Mouse (Mus musculus): Measurements from ENCODE around the gene Lin7a.

Lin7a gene

GRCm38 (mm10) chr10:107251801-107252502 is 19.5 kb upstream of the Lin7a start:
- DNase-seq (ENCODE audit: low read depth, low spot score): no peak

GRCm38 (mm10) chr10:107252503-107252815 is 19.0 kb upstream of the Lin7a start:
- no peak for DNase-seq (ENCODE audit: low read depth, low spot score)

GRCm38 (mm10) chr10:107253191-107253965 is 18.1 kb upstream of the Lin7a start:
- DNase-seq (ENCODE audit: low read depth, low spot score): no peak

- DNase-seq (ENCODE audit: low read depth, low spot score): no peak
Measured at GRCm38 (mm10) chr10:107254656-107255055, 16.8 kb upstream of the Lin7a start.

DNA sequence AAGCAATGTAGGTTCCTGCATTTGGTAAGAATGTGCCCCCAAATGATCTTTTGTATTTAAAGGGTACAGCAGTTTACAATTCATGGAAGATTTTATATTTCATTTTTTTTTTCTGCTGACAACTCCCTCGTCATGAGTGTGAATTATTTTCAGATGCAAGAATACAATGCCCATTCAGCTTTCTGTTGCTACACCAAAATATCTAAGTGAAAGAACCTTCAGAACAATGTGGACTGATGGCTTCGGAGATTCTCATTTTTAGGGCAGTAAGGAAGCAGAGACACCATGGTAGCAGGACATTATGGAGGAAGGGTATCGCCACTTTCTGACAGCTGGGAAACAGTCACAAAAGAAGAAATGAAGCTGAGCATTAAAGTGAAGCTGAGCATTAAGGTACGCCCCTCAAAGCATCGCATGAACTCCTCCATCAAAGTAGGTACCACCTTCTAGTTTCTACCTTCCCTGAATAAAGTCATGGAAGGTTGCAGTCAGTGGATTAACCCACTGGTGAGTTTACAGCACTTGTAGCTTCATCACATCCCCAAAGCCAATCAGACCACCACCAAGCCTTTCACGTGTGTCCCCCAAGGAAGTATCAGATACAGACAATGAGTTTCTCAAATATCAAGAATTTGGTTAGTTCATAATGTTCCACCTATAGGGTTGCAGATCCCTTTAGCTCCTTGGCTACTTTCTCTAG is 16.0 kb upstream of the Lin7a start:
- no peak for DNase-seq (ENCODE audit: low read depth, low spot score)

DNA sequence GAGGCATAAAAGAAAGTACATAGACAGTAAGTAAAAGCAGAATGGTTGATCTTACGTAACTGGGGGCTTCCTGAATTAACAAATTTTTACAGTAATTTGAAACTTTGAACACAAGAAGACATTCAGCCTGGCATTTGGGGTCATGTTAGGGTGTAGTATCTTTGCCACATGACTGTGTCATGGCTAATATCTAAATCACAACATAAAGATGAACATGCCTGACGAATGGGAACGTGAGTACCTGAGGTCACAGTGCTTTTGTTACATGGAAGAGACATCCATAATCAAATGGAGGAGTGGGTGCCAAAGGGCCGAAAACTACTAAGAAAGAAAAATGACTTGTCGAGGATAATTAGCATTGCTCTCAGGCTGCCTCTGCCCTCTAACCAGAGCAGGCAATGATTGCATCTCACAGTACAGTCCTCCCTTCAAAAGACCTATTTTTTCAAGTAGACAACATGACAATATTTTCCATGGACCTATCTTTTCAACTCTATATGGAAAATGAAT is 15.0 kb upstream of the Lin7a start:
- no peak for DNase-seq (ENCODE audit: low read depth, low spot score)

- no peak for DNase-seq (ENCODE audit: low read depth, low spot score)
Measured at GRCm38 (mm10) chr10:107260428-107260827, 11.1 kb upstream of the Lin7a start.

DNA sequence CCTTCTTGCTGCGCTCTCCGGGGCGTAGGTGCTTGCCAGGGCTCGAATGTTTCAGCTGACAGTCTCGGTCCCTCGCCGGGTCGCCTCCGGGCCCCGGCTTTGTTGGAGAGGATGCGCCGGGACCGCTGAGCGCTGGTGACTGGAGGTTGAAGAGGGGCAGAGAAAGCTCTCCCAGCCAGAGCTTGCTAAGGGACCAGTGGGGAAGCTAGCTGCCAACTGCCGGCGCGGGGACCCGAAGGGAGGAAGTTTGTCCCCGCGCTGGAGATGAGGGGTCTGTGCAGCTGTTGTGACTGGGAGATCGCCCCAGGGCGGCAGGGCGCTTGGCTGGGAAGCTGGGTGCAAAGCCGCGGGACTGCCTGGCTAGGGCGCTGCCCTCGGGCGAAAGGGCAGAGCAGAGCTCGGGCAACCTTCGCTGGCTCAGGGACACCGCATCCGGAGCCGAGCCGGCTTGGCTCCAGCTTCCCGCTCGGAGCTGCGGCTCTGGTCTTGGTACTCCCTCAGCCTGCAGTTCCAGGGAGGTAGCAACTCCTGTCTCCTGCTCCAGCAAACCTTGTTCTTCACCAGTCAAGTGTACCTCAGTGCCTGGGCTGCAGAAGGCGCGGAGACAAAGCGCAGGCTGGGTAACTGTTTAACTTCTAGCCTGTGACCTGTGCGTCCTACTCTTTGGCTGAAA is 781 bp downstream of the Lin7a start:
- DNase-seq (ENCODE audit: low read depth, low spot score): peak; percentile 3

GRCm38 (mm10) chr10:107272804-107273145 is 1.3 kb downstream of the Lin7a start:
- DNase-seq (ENCODE audit: low read depth, low spot score): no peak

DNA sequence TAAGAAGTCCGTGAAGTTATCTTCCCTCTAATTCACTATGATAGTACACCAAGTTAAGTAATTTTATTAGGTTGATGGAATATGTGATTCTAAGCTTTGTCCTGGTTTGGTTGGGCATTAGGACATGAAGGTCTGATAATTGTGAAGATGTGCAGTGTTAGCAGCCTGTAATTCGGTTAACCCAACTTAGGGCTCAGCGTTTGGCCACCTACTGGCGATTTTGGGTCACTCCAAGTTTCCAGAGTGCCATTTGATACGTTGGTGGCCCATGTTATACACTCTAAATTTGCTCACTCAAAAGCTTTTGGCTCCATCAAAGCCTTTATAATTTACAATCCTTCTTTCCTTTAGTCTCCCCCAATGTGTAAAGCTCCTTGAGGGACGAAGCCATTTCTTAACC is 2.4 kb downstream of the Lin7a start:
- DNase-seq (ENCODE audit: low read depth, low spot score): no peak

DNA sequence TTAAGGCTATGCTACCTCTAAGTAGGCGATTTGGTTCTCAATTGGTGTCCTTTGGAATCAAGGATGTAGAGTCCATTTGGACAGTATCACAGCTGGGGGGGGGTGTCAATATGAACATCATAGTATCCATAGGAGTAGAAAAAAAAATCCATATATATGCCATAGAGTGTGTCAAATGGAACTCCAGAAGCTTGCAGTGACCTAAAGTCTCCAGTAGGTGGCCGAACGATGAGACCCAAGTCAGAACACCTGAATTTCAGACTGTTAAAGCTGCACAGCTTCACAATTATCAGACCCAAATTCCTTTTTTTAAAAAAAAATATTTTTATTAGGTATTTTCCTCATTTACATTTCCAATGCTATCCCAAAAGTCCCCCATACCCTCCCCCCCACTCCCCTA is 3.3 kb downstream of the Lin7a start:
- DNase-seq (ENCODE audit: low read depth, low spot score): no peak

DNA sequence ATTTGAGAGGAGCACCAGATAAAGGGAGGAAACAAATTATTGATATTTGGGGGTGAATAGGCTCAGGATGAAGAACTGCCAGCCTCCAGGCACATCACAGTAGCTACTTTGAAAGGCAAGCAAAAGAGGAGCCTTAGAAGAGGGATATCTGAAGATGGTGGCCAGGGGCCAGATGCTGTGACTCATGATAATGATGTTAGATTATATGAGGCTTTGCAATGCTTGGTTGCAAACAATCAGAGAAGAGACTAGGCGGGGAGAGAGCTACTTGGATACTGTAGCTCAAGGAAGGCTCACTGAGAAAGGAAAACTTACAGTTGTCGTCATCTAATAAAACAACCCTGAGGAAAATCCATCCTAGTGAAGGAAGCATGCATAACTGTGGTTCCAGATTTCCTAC is 5.2 kb downstream of the Lin7a start:
- DNase-seq (ENCODE audit: low read depth, low spot score): no peak

DNA sequence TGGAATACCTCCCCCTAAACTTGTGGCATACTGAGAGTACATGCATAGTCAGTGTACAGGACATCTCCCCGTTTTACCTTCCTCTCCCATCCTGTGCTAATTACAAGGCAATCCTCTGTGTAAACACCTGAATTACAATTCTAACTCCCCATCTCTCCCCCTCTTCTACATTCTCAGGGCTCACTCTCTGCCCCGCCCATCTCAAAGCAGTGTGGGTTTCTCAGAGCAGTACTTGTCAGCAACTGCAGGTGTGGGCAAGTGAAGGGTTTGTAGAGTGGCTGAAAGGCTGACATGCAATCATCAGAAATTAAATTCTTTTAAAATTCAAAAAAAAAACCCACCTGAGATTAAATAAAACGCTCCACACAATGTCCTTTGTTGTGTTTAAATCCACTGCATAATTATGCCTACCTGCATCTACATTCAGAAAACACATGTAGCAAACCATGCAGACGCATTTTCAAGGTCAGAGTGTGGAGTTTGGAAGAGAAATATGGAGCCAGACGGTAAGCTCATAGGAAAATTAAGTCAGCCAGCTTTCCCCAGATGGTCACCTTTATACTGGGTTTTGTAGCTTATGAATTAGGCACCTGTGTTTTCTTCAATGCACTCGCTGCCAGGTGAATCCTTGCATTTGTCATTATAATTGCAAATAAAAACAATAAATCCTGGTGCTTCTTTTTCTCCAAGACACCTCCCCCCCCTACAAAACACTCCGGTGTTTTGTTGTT is 22.6 kb downstream of the Lin7a start:
- DNase-seq (ENCODE audit: low read depth, low spot score): no peak

GRCm38 (mm10) chr10:107300587-107301248 is 29.2 kb downstream of the Lin7a start:
- no peak for DNase-seq (ENCODE audit: low read depth, low spot score)

DNA sequence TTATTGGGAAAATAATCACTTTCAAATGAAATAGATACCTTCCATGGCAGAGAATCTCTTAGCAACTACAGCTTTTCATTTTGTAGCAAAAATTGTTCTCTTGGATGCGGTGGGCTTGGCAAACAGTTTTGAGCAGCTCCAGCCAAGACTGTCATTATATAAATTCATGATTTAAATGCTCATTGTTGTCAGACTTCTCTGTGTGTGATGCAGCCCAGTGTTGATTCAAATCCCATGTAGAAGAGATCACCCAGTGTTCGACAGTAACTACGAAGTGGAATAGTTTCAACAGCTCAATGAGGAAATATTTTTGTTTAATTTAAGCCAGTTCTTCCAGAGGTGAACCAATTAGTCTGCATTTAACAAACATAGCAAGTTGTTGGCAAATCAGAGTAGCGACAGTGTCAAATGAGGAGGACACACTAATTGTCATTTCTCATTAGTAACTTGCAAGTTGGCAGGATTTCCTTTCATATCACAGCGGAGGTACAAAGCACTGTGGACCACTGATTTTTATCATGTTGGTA is 39.5 kb downstream of the Lin7a start:
- no peak for DNase-seq (ENCODE audit: low read depth, low spot score)

- DNase-seq (ENCODE audit: low read depth, low spot score): no peak
Measured at GRCm38 (mm10) chr10:107312609-107313008, 41.1 kb downstream of the Lin7a start.

- DNase-seq (ENCODE audit: low read depth, low spot score): no peak
Measured at GRCm38 (mm10) chr10:107313395-107313794, 41.9 kb downstream of the Lin7a start.

DNA sequence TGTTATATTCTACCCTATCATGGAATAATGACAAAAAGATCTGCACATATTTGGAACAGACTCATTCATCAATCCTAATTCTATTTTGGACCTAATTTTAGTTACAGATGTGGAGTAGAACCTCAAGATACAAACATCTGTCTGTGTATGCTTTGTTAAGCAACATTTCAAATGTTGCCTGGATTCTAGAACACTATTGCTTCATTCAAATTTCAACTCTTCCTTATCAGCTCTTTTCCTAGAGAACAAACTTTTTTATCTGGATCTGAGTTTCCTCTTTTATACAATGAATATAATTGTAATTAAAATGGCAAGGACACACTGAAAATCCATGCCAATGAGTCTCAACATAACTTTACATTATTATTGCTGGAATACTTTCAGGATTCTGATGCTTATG is 43.8 kb downstream of the Lin7a start:
- DNase-seq (ENCODE audit: low read depth, low spot score): no peak

DNA sequence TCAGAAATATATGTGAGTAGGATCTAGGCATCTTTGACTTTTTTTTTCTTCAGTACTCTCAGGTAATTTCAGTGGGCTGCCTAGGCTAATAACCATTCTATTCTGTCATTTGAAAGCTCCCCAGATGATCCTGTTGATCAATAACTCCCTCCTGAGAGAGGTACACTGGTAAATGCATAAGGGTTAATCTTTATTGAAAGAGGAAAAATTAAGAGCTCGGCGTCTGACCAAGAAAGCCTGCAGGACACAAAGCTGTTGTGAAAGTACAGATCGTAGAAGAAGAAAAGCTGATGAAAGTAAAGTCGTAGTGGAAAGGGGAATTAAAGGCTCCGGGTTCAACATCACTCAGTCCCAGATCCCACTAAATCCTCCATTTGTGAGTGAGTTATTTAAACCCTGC is 44.2 kb downstream of the Lin7a start:
- no peak for DNase-seq (ENCODE audit: low read depth, low spot score)

- DNase-seq (ENCODE audit: low read depth, low spot score): no peak
Measured at GRCm38 (mm10) chr10:107316100-107316499, 44.6 kb downstream of the Lin7a start.

DNA sequence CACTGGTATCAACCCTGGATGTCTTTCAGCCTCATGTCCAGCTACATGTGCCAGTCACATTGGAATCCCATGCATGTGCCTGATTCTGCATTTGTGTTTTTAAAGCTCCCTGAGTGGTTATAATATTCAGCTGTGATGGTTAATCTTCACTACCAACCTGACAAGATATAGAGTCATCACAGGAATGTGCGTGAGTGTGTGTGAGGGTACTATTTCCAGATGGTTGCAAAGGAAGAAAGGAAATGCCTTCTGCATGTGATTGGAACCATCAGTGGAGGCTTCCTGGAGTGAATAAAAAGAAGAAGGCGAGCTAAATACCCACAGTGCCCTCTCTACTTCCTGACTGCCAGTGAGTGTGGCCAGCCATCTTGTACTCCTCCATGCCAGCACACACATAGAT is 48.2 kb downstream of the Lin7a start:
- DNase-seq (ENCODE audit: low read depth, low spot score): no peak

Data from skeletal muscle tissue, adult 2 months (tissue).